Mouse (Mus musculus) heart, embryonic 15.5 days (tissue): ENCODE measurements around the gene Tfpi. TPM values are rescaled to one million over a fixed set of nuclear protein-coding genes. Genes with fewer than 3 reads are reported as not detected.
A peak's percentile ranks its signal among the peaks of the same experiment; 100 is the strongest.

Experiments used
- ATAC-seq: fragments of 200-750 bp; cut with Nextera tagmentation; replicated peaks from 2 replicates; pipeline ENCODE4 v1.8.0; 2017; ENCODE audit warnings: low read depth, moderate TSS enrichment; ENCODE audit not compliant: insufficient number of reproducible peaks, insufficient read depth, low FRiP score
- H3K27ac ChIP-seq: fragments of 300-500 bp; sonication (generic); 2 replicates; pipeline ENCODE4 v1.5.1; 2015; ENCODE audit warnings: mild to moderate bottlenecking, inconsistent platforms
- H3K27me3 ChIP-seq: fragments of 300-500 bp; sonication (generic); 2 replicates; pipeline ENCODE4 v1.6.1; 2015; ENCODE audit warnings: inconsistent platforms
- H3K36me3 ChIP-seq: fragments of 300-500 bp; sonication (generic); 2 replicates; pipeline ENCODE4 v1.6.1; 2015; ENCODE audit warnings: mild to moderate bottlenecking, inconsistent platforms
- H3K4me1 ChIP-seq: fragments of 300-500 bp; sonication (generic); replicated peaks from 2 replicates; pipeline ENCODE4 v1.6.1; 2015; ENCODE audit warnings: inconsistent platforms
- H3K4me2 ChIP-seq: fragments of 300-500 bp; sonication (generic); 2 replicates; pipeline ENCODE4 v1.6.1; 2015; ENCODE audit warnings: inconsistent platforms, mild to moderate bottlenecking, moderate library complexity
- H3K4me3 ChIP-seq: fragments of 300-500 bp; sonication (generic); 2 replicates; pipeline ENCODE4 v1.5.1; 2015; ENCODE audit warnings: mild to moderate bottlenecking, inconsistent platforms
- H3K9ac ChIP-seq: fragments of 300-500 bp; sonication (generic); 2 replicates; pipeline ENCODE4 v1.6.1; 2015; ENCODE audit warnings: mild to moderate bottlenecking, inconsistent platforms
- H3K9me3 ChIP-seq: fragments of 300-500 bp; sonication (generic); replicated peaks from 2 replicates; pipeline ENCODE4 v1.6.1; 2016; ENCODE audit warnings: inconsistent platforms
- WGBS: fragments of 180-500 bp; shearing (Covaris S2); methylation state at CpG from one replicate; pipeline ENCODE4 v1.1.7; 2015; ENCODE audit warnings: mixed read lengths; 5-methylcytosine and 5-hydroxymethylcytosine counted together
- polyA plus RNA-seq: library from polyadenylated mRNA; unstranded; fragments of >200 nt; fragmentation: Nextera tagmentation; extraction: Ambion mirVana; gene quantifications from 2 replicates; pipeline ENCODE4 v1.2.1, GENCODE M21; 2015

Tfpi gene
- 70.3 and 70.6 TPM in 2 replicates for polyA plus RNA-seq

- H3K9me3 ChIP-seq = no peaks in the 10 kb centered on the region
- ATAC-seq = peak; percentile 73
- 15% methylated on average over 4 of the region's 4 CpGs for WGBS
- peaks cover 27% of the 10 kb centered on the region for H3K4me1 ChIP-seq
- peak within 1 kb of the TSS; percentile 50 for H3K9ac ChIP-seq
- peak within 1 kb of the TSS; percentile 46 for H3K4me3 ChIP-seq
- H3K36me3 ChIP-seq = peaks cover 5% of the 10 kb centered on the region; the same call in 1 of the 2 replicates
- H3K4me2 ChIP-seq = peak within 1 kb of the TSS; percentile 67
- H3K27me3 ChIP-seq = no peaks in the 10 kb centered on the region
- peak within 1 kb of the TSS; percentile 88 for H3K27ac ChIP-seq
Measured at GRCm38 (mm10) chr2:84476577-84476976, at the start of gene Tfpi. TSS of gene Tfpi (minus strand) at chr2:84476775.

DNA sequence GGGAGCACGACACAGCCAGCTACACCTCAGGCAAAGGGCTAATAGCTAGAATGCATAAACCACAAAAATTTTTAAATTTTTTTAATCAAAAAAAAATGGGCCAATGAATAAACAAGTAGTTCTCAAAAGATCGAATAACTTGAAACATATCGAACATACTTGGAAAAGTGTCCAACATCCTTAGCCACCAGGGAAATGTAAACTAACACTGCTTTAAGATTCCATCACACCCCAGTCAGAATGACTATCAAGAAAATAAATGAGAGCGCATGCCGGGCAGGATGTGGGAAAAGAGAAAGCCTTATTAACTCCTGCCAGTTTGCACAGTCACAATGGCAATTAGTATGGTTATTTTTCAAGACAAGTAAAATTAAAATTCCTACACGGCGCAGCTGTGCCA, 49.6 kb upstream of the Tfpi start:
- Histone ChIP-seq H3K36me3 (no peaks in the 10 kb centered on the region), H3K9ac (no peak overlapping the region), H3K4me1 (no peaks in the 10 kb centered on the region), H3K4me2 (no peak overlapping the region), H3K27ac (no peak overlapping the region), H3K9me3 (no peaks in the 10 kb centered on the region), H3K4me3 (no peak overlapping the region), H3K27me3 (no peaks in the 10 kb centered on the region)
- no peak for ATAC-seq
- WGBS = 73% methylated on average over 7 of the region's 7 CpGs

DNA sequence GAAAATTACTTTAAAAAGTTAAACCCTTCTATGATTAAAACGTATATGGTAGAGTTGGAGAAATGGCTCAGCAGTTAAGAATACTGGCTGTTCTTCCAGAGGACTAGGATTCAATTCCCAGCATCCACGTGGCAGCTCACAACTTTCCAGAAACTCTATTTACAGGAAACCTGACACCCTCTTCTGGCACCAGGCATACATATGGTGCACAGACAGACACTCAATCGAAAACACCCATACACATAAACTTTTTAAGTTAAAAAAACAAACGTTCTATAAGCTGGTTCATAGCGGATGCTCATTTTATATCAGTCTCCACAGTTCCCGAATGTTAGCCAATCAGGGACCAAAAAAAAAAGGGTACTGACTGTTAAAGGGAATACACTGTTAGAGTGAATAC, 49.2 kb upstream of the Tfpi start:
- Histone ChIP-seq H3K36me3 (no peaks in the 10 kb centered on the region), H3K4me2 (no peak overlapping the region), H3K4me1 (no peaks in the 10 kb centered on the region), H3K27ac (no peak overlapping the region), H3K4me3 (no peak overlapping the region), H3K9me3 (no peaks in the 10 kb centered on the region), H3K27me3 (no peaks in the 10 kb centered on the region), H3K9ac (no peak overlapping the region)
- ATAC-seq = no peak
- 75% methylated on average over 6 of the region's 6 CpGs for WGBS

GRCm38 (mm10) chr2:84525047-84525446, 48.5 kb upstream of the Tfpi start:
- ATAC-seq = no peak
- Histone ChIP-seq H3K4me1 (no peaks in the 10 kb centered on the region), H3K4me2 (no peak overlapping the region), H3K9me3 (no peaks in the 10 kb centered on the region), H3K27me3 (no peaks in the 10 kb centered on the region), H3K4me3 (no peak overlapping the region), H3K27ac (no peak overlapping the region), H3K36me3 (no peaks in the 10 kb centered on the region), H3K9ac (no peak overlapping the region)
- 40% methylated on average over 5 of the region's 5 CpGs for WGBS

DNA sequence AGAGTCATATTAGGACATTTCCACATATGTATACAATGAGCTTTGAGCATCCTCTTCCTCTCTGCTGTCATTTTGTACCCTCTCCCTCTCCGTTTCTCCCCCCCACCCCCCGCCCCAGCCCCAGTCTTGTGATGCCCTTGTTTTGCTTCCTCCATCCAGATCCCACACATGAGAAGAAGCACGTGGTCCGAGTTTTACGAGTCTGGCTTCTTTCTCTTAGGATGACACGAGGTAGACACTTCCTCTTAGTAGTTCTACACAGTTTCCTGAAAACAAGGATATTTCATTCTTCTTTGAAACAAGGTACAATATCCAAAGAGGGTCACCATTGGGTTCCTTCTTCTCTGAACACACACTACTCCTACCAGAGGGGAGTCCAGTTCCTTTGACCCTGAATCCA, 47.4 kb upstream of the Tfpi start:
- WGBS = 73% methylated on average over 6 of the region's 6 CpGs
- H3K27me3 ChIP-seq = no peaks in the 10 kb centered on the region
- no peak overlapping the region for H3K4me2 ChIP-seq

GRCm38 (mm10) chr2:84523103-84523865, 46.7 kb upstream of the Tfpi start:
- Histone ChIP-seq H3K4me3 (no peak overlapping the region), H3K9me3 (no peaks in the 10 kb centered on the region), H3K4me2 (no peak overlapping the region), H3K9ac (no peak overlapping the region), H3K27me3 (no peaks in the 10 kb centered on the region), H3K4me1 (peaks cover 15% of the 10 kb centered on the region), H3K27ac (no peak overlapping the region), H3K36me3 (no peaks in the 10 kb centered on the region)
- WGBS = 58% methylated on average over 6 of the region's 6 CpGs
- ATAC-seq = no peak

More for the DNA sequence above, 47.4 kb upstream of the Tfpi start:
- no peaks in the 10 kb centered on the region for H3K36me3 ChIP-seq
- H3K4me1 ChIP-seq = peaks cover 9% of the 10 kb centered on the region
- no peaks in the 10 kb centered on the region for H3K9me3 ChIP-seq
- no peak overlapping the region for H3K4me3 ChIP-seq
- no peak for ATAC-seq
- H3K27ac ChIP-seq = no peak overlapping the region
- H3K9ac ChIP-seq = no peak overlapping the region

DNA sequence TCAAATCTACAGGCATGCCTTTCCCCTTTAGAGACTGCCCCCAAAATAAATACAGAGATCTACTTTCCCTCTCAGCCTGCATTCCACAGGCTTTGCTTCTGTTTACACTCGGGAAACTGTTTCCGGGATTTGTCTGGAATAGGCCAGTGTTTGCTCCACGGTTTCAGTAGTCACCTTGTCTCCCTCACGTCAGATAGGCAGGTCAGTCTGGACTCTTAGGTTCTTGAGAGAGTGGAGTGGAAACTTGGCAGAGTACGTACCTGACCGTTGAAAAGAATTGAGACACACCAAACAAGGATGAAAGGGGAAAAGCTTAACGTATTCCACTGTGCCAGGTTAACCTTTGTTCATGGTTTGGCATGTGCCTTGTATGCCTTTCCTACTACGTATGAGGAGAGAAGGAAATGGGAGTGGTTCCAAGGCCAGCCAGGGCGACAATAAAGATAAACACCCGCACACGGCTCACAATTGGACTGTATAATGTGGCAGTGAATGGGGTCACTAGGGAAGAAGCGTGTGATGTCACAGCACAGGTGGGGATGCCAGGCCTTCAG, 43.0 kb upstream of the Tfpi start:
- WGBS = 17% methylated on average over 12 of the region's 12 CpGs
- Histone ChIP-seq H3K27me3 (no peaks in the 10 kb centered on the region), H3K36me3 (no peaks in the 10 kb centered on the region), H3K4me3 (no peak overlapping the region), H3K4me1 (peaks cover 16% of the 10 kb centered on the region), H3K4me2 (peak overlapping the region; percentile 47), H3K9me3 (no peaks in the 10 kb centered on the region), H3K9ac (no peak overlapping the region), H3K27ac (peak overlapping the region; percentile 85)
- ATAC-seq = peak; percentile 72

- no peak overlapping the region for H3K9ac ChIP-seq
- ATAC-seq = no peak
- no peaks in the 10 kb centered on the region for H3K27me3 ChIP-seq
- H3K27ac ChIP-seq = peak overlapping the region; percentile 85
- 28% methylated on average over 5 of the region's 5 CpGs for WGBS
- H3K4me1 ChIP-seq = peaks cover 16% of the 10 kb centered on the region
- H3K36me3 ChIP-seq = no peaks in the 10 kb centered on the region
- H3K9me3 ChIP-seq = no peaks in the 10 kb centered on the region
- H3K4me2 ChIP-seq = peak overlapping the region; percentile 47
- no peak overlapping the region for H3K4me3 ChIP-seq
Measured at GRCm38 (mm10) chr2:84518767-84519166, 42.2 kb upstream of the Tfpi start.

GRCm38 (mm10) chr2:84513281-84513680, 36.7 kb upstream of the Tfpi start:
- peaks cover 1% of the 10 kb centered on the region; the same call in 1 of the 2 replicates for H3K4me1 ChIP-seq
- no peaks in the 10 kb centered on the region for H3K27me3 ChIP-seq
- no peak overlapping the region for H3K4me2 ChIP-seq
- no peaks in the 10 kb centered on the region for H3K36me3 ChIP-seq
- H3K9me3 ChIP-seq = no peaks in the 10 kb centered on the region
- 86% methylated on average over 3 of the region's 3 CpGs for WGBS
- ATAC-seq = no peak
- H3K4me3 ChIP-seq = no peak overlapping the region
- H3K9ac ChIP-seq = no peak overlapping the region
- H3K27ac ChIP-seq = no peak overlapping the region

DNA sequence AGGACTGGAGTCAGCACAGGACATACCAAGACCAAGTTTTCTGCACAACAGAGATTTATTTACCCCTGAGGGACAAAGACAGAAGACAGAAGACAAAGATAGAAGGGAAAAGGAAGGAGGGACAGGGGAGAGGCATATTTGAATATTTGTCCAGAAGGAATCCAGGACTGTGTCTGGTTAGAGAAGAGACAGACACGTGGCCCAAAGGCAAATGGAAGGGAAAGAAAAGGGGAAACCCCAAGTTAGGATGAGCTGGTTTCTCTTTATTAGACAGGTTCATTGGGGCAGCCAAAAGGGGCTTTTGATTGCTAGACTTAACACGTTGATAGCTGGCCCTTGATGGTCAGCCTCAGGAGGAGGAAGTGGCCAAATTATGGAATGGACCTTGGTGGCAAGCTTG, 34.9 kb upstream of the Tfpi start:
- Histone ChIP-seq H3K4me1 (no peaks in the 10 kb centered on the region), H3K9ac (no peak overlapping the region), H3K4me3 (no peak overlapping the region), H3K4me2 (no peak overlapping the region), H3K36me3 (no peaks in the 10 kb centered on the region), H3K9me3 (no peaks in the 10 kb centered on the region), H3K27me3 (no peaks in the 10 kb centered on the region), H3K27ac (no peak overlapping the region)
- no peak for ATAC-seq
- WGBS = 70% methylated on average over 2 of the region's 2 CpGs

DNA sequence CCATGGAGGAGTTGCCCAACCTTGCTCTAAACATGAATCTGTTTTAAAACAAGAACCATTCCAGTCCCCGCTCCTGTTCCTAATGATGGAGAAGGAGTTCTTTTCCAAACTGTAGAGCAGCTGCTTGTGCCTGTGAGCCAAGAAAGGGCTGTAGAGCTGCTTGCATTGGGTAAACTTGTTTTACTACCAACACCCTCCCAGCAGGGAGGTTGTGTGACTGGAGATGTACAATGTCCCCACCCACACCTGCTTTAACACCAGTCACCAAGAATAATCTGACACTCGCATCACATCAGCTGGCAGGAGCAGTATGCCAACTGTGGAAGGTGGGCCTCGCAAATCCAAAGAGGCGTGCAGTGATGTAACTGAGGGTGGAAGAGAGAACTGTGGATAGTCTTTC, 34.5 kb upstream of the Tfpi start:
- WGBS = 91% methylated on average over 4 of the region's 4 CpGs
- no peak for ATAC-seq

More for the DNA sequence above, 34.5 kb upstream of the Tfpi start:
- no peak overlapping the region for H3K27ac ChIP-seq
- H3K4me3 ChIP-seq = no peak overlapping the region
- H3K9ac ChIP-seq = no peak overlapping the region
- no peaks in the 10 kb centered on the region for H3K9me3 ChIP-seq
- no peaks in the 10 kb centered on the region for H3K4me1 ChIP-seq
- no peak overlapping the region for H3K4me2 ChIP-seq
- no peaks in the 10 kb centered on the region for H3K36me3 ChIP-seq
- no peaks in the 10 kb centered on the region for H3K27me3 ChIP-seq
